Comparison of ENCODE assay signal across 9 mouse cellular contexts in the genomic region with DNA sequence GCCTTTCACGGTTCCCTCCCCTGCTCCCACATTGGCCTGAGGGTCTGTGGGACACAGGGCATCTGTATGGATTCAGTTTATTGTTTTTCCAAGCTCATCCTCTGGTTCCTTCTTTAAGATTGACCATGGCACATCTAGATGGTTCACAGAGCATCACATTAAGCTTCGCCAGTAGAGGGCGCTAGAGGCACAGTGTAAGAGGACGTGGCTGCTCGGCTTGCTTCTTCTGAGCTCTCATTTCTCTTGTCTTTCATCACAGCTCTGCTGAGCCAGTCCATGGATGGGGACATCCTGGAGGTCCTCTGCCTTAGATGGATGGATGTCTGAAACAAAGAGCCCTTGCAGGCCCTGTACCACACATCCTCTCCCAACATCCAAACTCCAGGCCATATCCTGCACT. TPM values are rescaled to one million over a fixed set of nuclear protein-coding genes. Genes with fewer than 3 reads are reported as not detected.
DNase-seq lines count a peak whose midpoint lies in the region; ATAC-seq and TF ChIP-seq lines count a peak whose summit lies in the region.
"Had no signal": no experiment of that assay in that cellular context is flagged by ENCODE, and none has a peak within 500 bp of the region (broad histone marks: within the 10 kb centered on the region; RNA-seq: fewer than 3 reads in every experiment).

No protein-coding gene starts in this region.

- 3% methylated on average over 5 of the region's 5 CpGs for WGBS in forebrain, embryonic 10.5 days
- WGBS in heart, postnatal 0 days = under 1% methylated on average over 5 of the region's 5 CpGs
- 0% methylated on average over 5 of the region's 5 CpGs for WGBS in liver, embryonic 14.5 days (ENCODE audit: insufficient replicate concordance)
- WGBS in neural tube, embryonic 14.5 days = 4% methylated on average over 5 of the region's 5 CpGs

- no peak overlapping the region for H3K4me2 ChIP-seq in heart, postnatal 0 days (ENCODE audit: low read depth, low read length)
- no peak overlapping the region for H3K4me2 ChIP-seq in liver, embryonic 14.5 days (ENCODE audit: low read depth)
- no peak overlapping the region for H3K4me2 ChIP-seq in neural tube, embryonic 14.5 days (ENCODE audit: low read depth, low read length)

- peak; percentile 75 for DNase-seq in c-Kit-negative CD71-positive TER-119-positive erythroid progenitor cells, embryonic 14.5 days (ENCODE audit: low read depth, low spot score)
- DNase-seq in forebrain, embryonic 10.5 days (ENCODE audit: extremely low spot score, low spot score) = peak; percentile 84
- peak; percentile 89 for DNase-seq in heart, postnatal 0 days (ENCODE audit: low spot score)
- DNase-seq in kidney, postnatal 36 days = peak; percentile 87 to 93
- peak; percentile 66 to 71 (median 69) for DNase-seq in liver, embryonic 14.5 days (ENCODE audit: low read depth in 3 of 3, low spot score in 3 of 3)
- DNase-seq in testis, postnatal 10 days (ENCODE audit: low spot score) = peak; percentile 94

- ATAC-seq in CD4-positive, CD25-positive, alpha-beta regulatory T cell, adult 4 months = peak; percentile 67
- peak; percentile 85 for ATAC-seq in heart, postnatal 0 days (ENCODE audit: insufficient read depth, low read depth)
- peak; percentile 52; the same call in 1 of the 2 replicates for ATAC-seq in liver, embryonic 14.5 days (ENCODE audit: insufficient read depth)
- ATAC-seq in neural tube, embryonic 14.5 days (ENCODE audit: low read depth) = peak; percentile 66

- H3K4me1 ChIP-seq in forebrain, embryonic 10.5 days = peaks cover 7% of the 10 kb centered on the region; the same call in 1 of the 2 replicates
- H3K4me1 ChIP-seq in heart, postnatal 0 days (ENCODE audit: control insufficient read depth, insufficient read depth) = no peaks in the 10 kb centered on the region
- no peaks in the 10 kb centered on the region; a peak in 1 of 4 replicates for H3K4me1 ChIP-seq in liver, embryonic 14.5 days (replicated peaks; ENCODE audit: control insufficient read depth in 2 of 2, insufficient read depth in 2 of 2, low read length in 1 of 2)
- H3K4me1 ChIP-seq in neural tube, embryonic 14.5 days (ENCODE audit: control insufficient read depth, insufficient read depth, low read length) = no peaks in the 10 kb centered on the region

- H3K9ac ChIP-seq in heart, postnatal 0 days (replicated peaks; ENCODE audit: low read depth, low read length) = no peak overlapping the region
- H3K9ac ChIP-seq in liver, embryonic 14.5 days (replicated peaks) = no peak overlapping the region
- H3K9ac ChIP-seq in neural tube, embryonic 14.5 days (replicated peaks; ENCODE audit: low read depth, low read length) = no peak overlapping the region

- peak; percentile 98 for TF ChIP-seq CTCF in heart, postnatal 0 days (IDR thresholded peaks at IDR 0.05; ENCODE audit: low read depth)
- peak; percentile 97 for TF ChIP-seq CTCF in liver, embryonic 14.5 days (IDR thresholded peaks at IDR 0.05; ENCODE audit: low read depth)

- no peaks in the 10 kb centered on the region for H3K27me3 ChIP-seq in forebrain, embryonic 10.5 days (ENCODE audit: poor library complexity, severe bottlenecking)
- H3K27me3 ChIP-seq in heart, postnatal 0 days (ENCODE audit: control insufficient read depth, insufficient read depth, low read length) = no peaks in the 10 kb centered on the region
- H3K27me3 ChIP-seq in liver, embryonic 14.5 days (ENCODE audit: control insufficient read depth, insufficient read depth, low read length) = no peaks in the 10 kb centered on the region
- H3K27me3 ChIP-seq in neural tube, embryonic 14.5 days (ENCODE audit: control insufficient read depth, insufficient read depth, low read length) = no peaks in the 10 kb centered on the region

- TF ChIP-seq EP300 in heart, postnatal 0 days (IDR thresholded peaks at IDR 0.05; ENCODE audit: low read depth) = no peak
- no peak for TF ChIP-seq EP300 in liver, embryonic 14.5 days (IDR thresholded peaks at IDR 0.05; ENCODE audit: low read depth)

- H3K27ac ChIP-seq in forebrain, embryonic 10.5 days = 0 out of 2 replicates have a peak overlapping the region, but pooled peaks have one; percentile 8
- H3K27ac ChIP-seq in heart, postnatal 0 days (ENCODE audit: low read depth) = no peak overlapping the region
- no peak overlapping the region for H3K27ac ChIP-seq in liver, embryonic 14.5 days
- peak overlapping the region; percentile 6; the same call in 1 of the 2 replicates for H3K27ac ChIP-seq in neural tube, embryonic 14.5 days (ENCODE audit: low read depth, low read length)

- no peaks in the 10 kb centered on the region for H3K9me3 ChIP-seq in forebrain, embryonic 10.5 days
- H3K9me3 ChIP-seq in heart, postnatal 0 days (replicated peaks; ENCODE audit: control insufficient read depth, low read length) = no peaks in the 10 kb centered on the region
- no peaks in the 10 kb centered on the region for H3K9me3 ChIP-seq in liver, embryonic 14.5 days (ENCODE audit: control insufficient read depth, low read length)
- H3K9me3 ChIP-seq in neural tube, embryonic 14.5 days (ENCODE audit: control insufficient read depth, low read length) = no peaks in the 10 kb centered on the region

- no peak overlapping the region for H3K4me3 ChIP-seq in forebrain, embryonic 10.5 days
- H3K4me3 ChIP-seq in heart, postnatal 0 days (ENCODE audit: low read depth, low read length) = no peak overlapping the region
- no peak overlapping the region for H3K4me3 ChIP-seq in liver, embryonic 14.5 days (ENCODE audit: insufficient read depth in 1 of 2, low read depth in 2 of 2, low read length in 2 of 2)
- H3K4me3 ChIP-seq in neural tube, embryonic 14.5 days (ENCODE audit: low read depth, low read length) = no peak overlapping the region

- H3K36me3 ChIP-seq in forebrain, embryonic 10.5 days (replicated peaks) = peaks cover 9% of the 10 kb centered on the region
- H3K36me3 ChIP-seq in heart, postnatal 0 days (replicated peaks; ENCODE audit: control insufficient read depth, insufficient read depth, low read length) = 0 out of 2 replicates have a peak, but pooled peaks cover 6% of the 10 kb centered on the region
- no peaks in the 10 kb centered on the region for H3K36me3 ChIP-seq in liver, embryonic 14.5 days (replicated peaks; ENCODE audit: control insufficient read depth, insufficient read depth, low read depth)
- H3K36me3 ChIP-seq in neural tube, embryonic 14.5 days (ENCODE audit: control insufficient read depth, insufficient read depth, low read length) = no peaks in the 10 kb centered on the region

RNA-seq across cellular contexts. Expression of gene Bcl7c, which starts 33.8 kb away (rescaled TPM):
- polyA plus RNA-seq in CD4-positive, CD25-positive, alpha-beta regulatory T cell, adult 4 months (2017; shearing (Covaris generic)) = 1 to 10 TPM; 3.2 to 5.5 TPM
- 44.5 and 50.4 TPM in 2 replicates for polyA plus RNA-seq in forebrain, embryonic 10.5 days (2016; fragmentation: Nextera tagmentation; extraction: Ambion mirVana)
- total RNA-seq in heart, postnatal 0 days (2014; rRNA removed; ENCODE audit: low replicate concordance) = 19.3 and 32.4 TPM in 2 replicates
- 25.6 and 27.6 TPM in 2 replicates for polyA plus RNA-seq in heart, postnatal 0 days (2015; fragmentation: Nextera tagmentation; extraction: Ambion mirVana)
- polyA plus RNA-seq in liver, embryonic 14.5 days (2012; rRNA removed) = 11.6 and 12.5 TPM in 2 replicates
- 21.7 and 27.9 TPM in 2 replicates for polyA plus RNA-seq in liver, embryonic 14.5 days (2014; fragmentation: Nextera tagmentation; extraction: Ambion mirVana)
- 36.0 and 45.7 TPM in 2 replicates for polyA plus RNA-seq in neural tube, embryonic 14.5 days (2014; fragmentation: Nextera tagmentation; extraction: Ambion mirVana)

RNA-seq across cellular contexts. Expression of gene Ctf1, which starts 37.6 kb away (rescaled TPM):
- not detected for polyA plus RNA-seq in CD4-positive, CD25-positive, alpha-beta regulatory T cell, adult 4 months (2017; shearing (Covaris generic))
- 5.9 and 6.0 TPM in 2 replicates for polyA plus RNA-seq in forebrain, embryonic 10.5 days (2016; fragmentation: Nextera tagmentation; extraction: Ambion mirVana)
- total RNA-seq in heart, postnatal 0 days (2014; rRNA removed; ENCODE audit: low replicate concordance) = 9.3 and 11.1 TPM in 2 replicates
- polyA plus RNA-seq in heart, postnatal 0 days (2015; fragmentation: Nextera tagmentation; extraction: Ambion mirVana) = 2.6 and 3.1 TPM in 2 replicates
- polyA plus RNA-seq in liver, embryonic 14.5 days (2012; rRNA removed) = 2.6 and 4.3 TPM in 2 replicates
- polyA plus RNA-seq in liver, embryonic 14.5 days (2014; fragmentation: Nextera tagmentation; extraction: Ambion mirVana) = 1.7 and 2.5 TPM in 2 replicates
- polyA plus RNA-seq in neural tube, embryonic 14.5 days (2014; fragmentation: Nextera tagmentation; extraction: Ambion mirVana) = 2.7 and 3.6 TPM in 2 replicates

RNA-seq across cellular contexts. Expression of gene Ctf2, which starts 57.0 kb away (rescaled TPM):
- not detected for polyA plus RNA-seq in CD4-positive, CD25-positive, alpha-beta regulatory T cell, adult 4 months (2017; shearing (Covaris generic))
- 0.33 and 0.39 TPM in 2 replicates for polyA plus RNA-seq in forebrain, embryonic 10.5 days (2016; fragmentation: Nextera tagmentation; extraction: Ambion mirVana)
- not detected in 2 replicates for total RNA-seq in heart, postnatal 0 days (2014; rRNA removed; ENCODE audit: low replicate concordance)
- polyA plus RNA-seq in heart, postnatal 0 days (2015; fragmentation: Nextera tagmentation; extraction: Ambion mirVana) = not detected in 2 replicates
- not detected in 2 replicates for polyA plus RNA-seq in liver, embryonic 14.5 days (2012; rRNA removed)
- 0.05 and 0.15 TPM in 2 replicates for polyA plus RNA-seq in liver, embryonic 14.5 days (2014; fragmentation: Nextera tagmentation; extraction: Ambion mirVana)
- polyA plus RNA-seq in neural tube, embryonic 14.5 days (2014; fragmentation: Nextera tagmentation; extraction: Ambion mirVana) = 0.27 TPM in 1 of 2 replicates, not detected in the other
- polyA plus RNA-seq: gonadal fat pad, adult 2 months had no signal

RNA-seq across cellular contexts. Expression of gene Zfp629, which starts 59.4 kb away (rescaled TPM):
- under 1 TPM; 0.16 to 0.56 TPM for polyA plus RNA-seq in CD4-positive, CD25-positive, alpha-beta regulatory T cell, adult 4 months (2017; shearing (Covaris generic))
- 30.6 and 33.0 TPM in 2 replicates for polyA plus RNA-seq in forebrain, embryonic 10.5 days (2016; fragmentation: Nextera tagmentation; extraction: Ambion mirVana)
- 16.8 and 22.0 TPM in 2 replicates for total RNA-seq in heart, postnatal 0 days (2014; rRNA removed; ENCODE audit: low replicate concordance)
- 6.9 and 11.3 TPM in 2 replicates for polyA plus RNA-seq in heart, postnatal 0 days (2015; fragmentation: Nextera tagmentation; extraction: Ambion mirVana)
- polyA plus RNA-seq in liver, embryonic 14.5 days (2012; rRNA removed) = 1.6 and 1.9 TPM in 2 replicates
- 1.4 and 2.2 TPM in 2 replicates for polyA plus RNA-seq in liver, embryonic 14.5 days (2014; fragmentation: Nextera tagmentation; extraction: Ambion mirVana)
- polyA plus RNA-seq in neural tube, embryonic 14.5 days (2014; fragmentation: Nextera tagmentation; extraction: Ambion mirVana) = 20.4 and 25.3 TPM in 2 replicates

Comparison
In these comparisons a context has a peak if more than half of its experiments do, and no peak if none do; other contexts are left out.
1. H3K27ac ChIP-seq: peak in forebrain, embryonic 10.5 days (single experiment) and neural tube, embryonic 14.5 days (single experiment); none in heart, postnatal 0 days (single experiment) and liver, embryonic 14.5 days (single experiment).
2. Peak in every context shown above with its lines, with median percentiles within 50 percentile points of each other: ATAC-seq and DNase-seq.